Mouse (Mus musculus) adrenal gland, postnatal 4 days (tissue): ENCODE measurements at regions not wholly inside any gene's neighbourhood (a gene's known extent, or its start where the extent isn't known, plus 50 kb on each side); places are given as distances from the start of the nearest gene placed in this dataset.
A peak's percentile ranks its signal among the peaks of the same experiment; 100 is the strongest.
"Not testable (repeated sequence)": the region's sequence is repeated elsewhere in the genome, so short reads cannot be mapped to it uniquely, and the experiment has no call there.

Experiments
- DNase-seq, 2 experiments: peaks; one replicate each; pipeline ENCODE4 v3.0.0; 2021 to 2022; ENCODE audit warnings: low spot score in 2 of 2, mixed read lengths in 2 of 2

DNA sequence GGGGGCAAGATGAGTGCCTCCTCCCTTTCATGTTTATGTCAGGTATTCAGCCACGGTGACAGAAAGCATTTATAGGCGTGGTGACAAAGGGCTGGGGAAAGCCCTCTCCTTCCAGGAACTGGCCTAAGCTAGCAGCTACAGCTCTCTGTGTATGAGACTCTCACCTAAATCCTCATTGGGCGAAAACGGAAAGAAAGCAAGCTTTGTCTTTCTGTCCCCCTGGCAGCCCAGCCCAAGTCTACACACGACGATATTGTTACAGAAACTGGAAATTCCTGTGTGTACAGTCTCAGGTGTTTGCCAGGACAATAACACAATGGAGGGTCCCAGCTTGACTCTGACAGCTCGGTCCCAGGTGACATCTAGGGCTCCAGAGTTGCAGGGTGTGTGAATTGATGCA is 60.0 kb downstream of the Dact2 start:
- no peak for DNase-seq

DNA sequence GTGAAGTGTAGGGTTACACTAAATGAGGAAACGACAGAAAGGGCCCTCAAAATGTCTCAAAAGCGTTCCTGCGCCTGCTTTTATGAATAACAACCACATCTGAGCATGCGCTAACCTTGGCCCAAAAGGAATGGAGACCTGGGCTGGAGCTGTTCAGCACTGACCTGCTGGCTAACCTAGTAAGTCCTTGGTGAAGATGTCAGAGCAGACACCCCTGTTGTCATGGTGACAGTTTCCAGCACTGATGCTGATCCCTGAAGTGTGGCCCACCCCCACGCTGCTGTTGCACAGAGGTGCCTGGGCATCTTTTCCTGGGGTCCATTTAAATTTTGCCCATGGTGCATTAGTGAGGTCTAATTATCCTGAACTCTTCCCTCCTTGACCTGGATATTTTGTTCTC is 62.4 kb downstream of the Dact2 start:
- no peak for DNase-seq

DNA sequence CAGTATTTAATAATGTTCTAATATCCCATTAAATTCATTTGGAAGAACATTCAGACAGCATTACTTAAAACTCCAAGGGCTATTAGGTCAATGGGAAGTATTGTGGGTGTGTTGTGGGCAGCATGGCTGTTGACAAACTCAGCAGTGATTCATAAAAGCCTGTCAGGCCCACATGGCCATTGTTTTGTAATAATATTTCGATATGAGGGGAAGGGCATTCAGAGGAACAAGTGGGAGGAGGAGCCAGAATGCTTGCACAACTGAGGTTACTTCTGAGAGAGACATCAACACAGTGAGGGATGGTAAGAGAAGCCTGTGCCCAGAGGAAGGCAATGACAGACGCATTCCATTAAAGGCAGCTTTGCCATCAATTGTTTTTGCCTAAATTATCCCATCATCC is 63.8 kb downstream of the Dact2 start:
- DNase-seq = no peak

DNA sequence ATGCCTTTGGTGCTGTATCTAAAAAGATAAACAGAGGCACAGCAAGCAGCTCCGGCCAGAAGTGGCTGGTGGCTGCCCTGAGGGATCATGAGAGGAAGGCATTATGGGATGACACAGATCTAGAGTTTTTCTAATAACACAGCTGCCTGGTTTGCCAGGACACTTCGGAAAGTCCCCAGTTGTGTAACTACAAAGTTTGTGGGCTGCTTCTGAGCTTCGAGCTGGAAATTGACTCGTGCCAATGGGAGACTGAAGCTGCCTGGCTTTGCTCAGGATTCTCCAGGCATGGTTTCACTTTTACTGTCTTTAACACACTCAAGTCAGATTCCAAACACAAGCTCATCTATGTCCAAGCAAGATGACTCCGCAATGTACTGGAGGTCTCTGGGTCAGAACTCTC is 65.2 kb downstream of the Dact2 start:
- no peak for DNase-seq

DNA sequence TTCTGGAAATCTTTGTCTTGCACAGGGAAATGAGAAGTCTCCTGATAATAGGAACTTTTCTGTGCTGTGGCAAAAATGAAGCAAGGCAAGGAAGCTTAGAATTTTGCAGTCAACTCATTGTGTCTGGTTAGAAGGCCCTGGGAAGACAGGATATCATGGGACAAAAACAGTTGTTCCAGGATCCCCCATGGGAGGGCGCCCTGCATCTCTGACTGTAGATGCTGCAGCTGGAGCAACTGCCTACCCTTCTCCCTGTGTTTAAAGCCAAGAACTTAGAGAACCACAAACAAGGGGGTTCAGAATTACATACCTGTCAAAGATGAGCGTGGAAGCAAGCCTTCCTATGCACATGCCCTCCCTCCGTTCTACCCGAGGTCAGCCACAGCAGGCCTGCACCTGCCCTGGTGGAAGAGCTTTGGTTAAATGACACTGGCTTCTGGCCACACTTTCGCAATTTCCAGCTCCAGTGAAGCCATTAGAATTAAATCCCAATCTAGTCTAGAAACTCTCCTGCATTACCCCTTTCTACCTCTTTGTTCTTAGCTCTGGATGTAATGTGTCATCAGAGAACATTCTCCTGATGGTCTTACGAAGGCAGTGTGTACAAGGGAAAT is 67.3 kb downstream of the Dact2 start:
- DNase-seq = peak; percentile 15 to 39

DNA sequence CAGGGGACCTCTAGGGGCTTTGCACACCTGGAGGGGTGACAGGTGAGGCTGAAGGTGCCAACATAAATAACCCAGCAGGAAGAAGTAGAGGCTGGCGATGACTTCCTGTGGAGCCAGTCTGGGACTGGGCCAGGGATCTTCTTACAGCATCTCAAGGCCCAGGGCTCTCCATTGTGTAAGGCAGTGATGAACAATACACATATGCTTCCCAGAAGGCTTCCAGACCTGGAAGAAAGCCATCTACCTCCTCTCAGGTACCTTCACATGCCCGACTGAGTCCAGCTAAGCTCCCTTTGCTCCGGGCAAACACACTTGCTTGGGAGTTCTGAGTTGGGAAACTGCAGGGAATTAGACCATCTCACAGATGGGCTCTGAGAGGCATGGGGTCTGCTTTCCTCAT is 69.5 kb downstream of the Dact2 start:
- DNase-seq = no peak

DNA sequence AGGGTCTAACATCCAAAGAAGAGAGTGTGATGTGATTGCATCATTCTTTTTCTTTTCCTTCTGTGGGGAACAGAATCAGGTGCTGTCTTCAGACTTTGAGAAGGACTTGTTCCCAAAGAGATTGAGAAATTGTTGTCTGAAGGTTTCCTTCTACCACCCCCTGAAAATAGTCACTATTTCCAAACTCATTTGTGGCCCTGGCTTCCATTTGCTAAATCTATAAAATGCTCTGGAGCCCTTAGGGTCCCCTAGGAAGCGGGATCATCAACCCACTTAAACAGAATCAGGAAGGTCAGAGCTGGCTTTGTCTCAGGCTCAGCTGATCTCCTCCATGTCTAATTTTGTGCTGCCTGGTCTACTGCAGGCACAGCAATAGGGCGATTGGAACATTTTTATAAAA is 70.1 kb downstream of the Dact2 start:
- no peak for DNase-seq

DNA sequence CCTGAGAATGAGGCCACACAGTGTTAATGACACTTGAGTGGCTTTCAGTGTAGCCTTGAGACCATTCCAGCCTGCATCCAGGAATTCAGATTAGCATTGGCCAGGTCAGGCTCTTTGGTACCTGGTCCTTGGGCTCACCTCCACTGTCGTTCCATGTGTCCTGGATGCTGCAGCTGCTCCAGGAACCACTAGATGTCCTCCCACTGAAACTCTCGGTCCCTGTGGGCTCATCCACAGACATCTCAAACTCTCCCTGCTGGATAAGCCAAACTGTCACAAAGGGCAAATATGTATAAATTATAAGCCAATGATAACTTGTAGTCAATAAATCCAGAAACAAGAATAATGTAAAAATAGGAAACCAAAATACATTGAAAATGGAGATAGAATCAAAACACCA is 67.7 kb upstream of the Gm7358 start:
- not testable (repeated sequence) for DNase-seq

DNA sequence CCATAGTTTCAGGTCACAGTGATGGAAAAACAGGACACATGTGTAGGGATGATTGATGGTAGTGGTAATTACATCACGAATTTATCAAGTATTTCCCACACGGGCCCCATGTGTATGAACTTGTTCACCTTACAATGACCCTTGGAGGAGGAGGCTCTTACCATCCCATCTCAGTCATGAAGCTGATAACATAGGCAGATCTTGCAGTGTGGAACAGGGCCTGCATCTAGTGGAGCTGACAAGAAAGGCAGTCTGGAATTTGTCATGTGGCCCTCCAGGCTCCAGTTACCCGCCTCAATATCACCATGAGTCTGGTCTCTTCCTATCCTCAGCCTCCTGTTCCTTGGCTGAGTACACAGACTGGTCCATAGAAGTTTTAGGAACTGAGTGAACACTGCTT is 59.5 kb upstream of the Gm7358 start:
- no peak for DNase-seq

DNA sequence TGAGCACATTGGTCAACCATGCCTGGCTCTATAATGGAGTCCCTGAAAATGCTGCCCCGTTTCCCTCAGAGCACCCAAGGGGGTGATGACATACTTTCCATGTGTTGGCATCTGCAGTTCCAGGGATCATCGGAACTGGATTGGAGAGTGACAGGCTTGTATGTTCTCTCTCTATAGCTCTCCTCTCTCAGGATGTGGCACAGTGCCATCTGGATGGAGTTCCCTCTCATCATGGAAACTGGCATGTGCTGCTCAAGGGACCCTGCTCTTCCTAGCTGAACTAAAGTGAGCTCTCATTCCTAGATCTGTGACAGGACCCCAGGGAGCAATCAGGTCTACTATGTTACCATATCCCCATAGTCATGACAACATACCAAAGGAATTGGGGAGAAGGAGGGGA is 56.9 kb upstream of the Gm7358 start:
- no peak for DNase-seq

DNA sequence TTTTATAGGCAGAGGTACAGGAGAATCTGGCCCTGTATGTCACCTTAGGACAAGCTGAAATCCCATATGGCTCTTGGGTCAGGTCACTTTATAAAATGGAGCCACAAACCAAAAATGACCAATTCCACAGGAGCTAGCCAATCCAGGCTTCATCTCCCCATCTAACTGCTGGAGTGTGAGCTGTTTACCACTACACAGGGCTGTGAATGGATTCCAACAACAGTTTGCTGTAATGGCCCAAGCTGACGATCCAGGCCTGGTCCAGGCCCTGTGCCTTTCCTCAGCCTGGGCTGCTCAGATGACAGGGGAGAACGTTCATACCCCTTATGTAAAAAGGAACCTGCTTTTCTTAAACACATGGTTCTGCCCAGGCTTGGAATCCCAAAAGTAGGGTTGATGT is 55.5 kb upstream of the Gm7358 start:
- no peak for DNase-seq

DNA sequence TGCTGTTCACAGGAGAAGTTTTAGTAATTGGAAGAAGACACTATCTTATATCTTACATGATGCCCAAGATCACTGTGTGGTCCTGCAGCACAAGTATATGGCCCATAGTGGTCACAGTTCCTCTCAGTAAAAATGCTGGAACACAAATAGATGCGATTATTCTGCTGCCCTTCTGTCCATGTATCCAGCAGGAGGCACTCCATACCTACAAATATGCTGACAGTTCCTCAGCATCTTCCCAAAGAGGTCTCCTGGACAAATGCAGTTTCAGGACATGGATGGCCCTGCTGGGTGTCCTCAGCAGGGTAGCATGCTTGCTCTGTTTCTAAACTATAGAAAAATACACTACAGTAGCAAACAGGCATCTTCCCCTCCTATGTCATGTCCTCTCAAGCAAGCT is 52.4 kb upstream of the Gm7358 start:
- DNase-seq = not testable (repeated sequence)
